7 mouse cellular contexts compared by ENCODE assay signal in the genomic region with DNA sequence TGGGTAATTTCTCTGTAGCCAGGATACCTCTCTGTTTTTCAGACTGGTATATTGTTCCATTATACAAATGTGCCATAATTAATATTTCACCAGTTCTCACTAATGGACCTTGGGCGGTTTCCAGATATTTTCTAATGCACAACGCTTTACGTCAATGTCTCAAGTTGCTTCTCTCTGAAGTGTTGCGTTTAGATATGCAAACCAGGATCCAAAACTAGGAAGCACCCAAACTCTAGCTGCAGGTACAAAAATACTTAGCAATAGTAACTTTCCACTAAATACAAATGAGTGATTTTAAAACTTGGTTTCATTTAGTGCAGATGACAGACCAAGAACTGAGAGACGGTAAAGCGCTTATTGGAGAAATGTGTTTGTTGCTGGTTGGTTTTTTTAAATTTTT. TPM values are rescaled to one million over a fixed set of nuclear protein-coding genes. Genes with fewer than 3 reads are reported as not detected.
DNase-seq lines count a peak whose midpoint lies in the region; ATAC-seq and TF ChIP-seq lines count a peak whose summit lies in the region.

No protein-coding gene starts in this region.

- H3K27me3 ChIP-seq in neural tube, embryonic 11.5 days (ENCODE audit: control insufficient read depth, insufficient read depth, low read length) = no peaks in the 10 kb centered on the region
- no peaks in the 10 kb centered on the region for H3K27me3 ChIP-seq in embryonic facial prominence, embryonic 15.5 days
- H3K27me3 ChIP-seq in limb, embryonic 14.5 days (ENCODE audit: control insufficient read depth, insufficient read depth, low read length) = no peaks in the 10 kb centered on the region

- H3K9me3 ChIP-seq in neural tube, embryonic 11.5 days (ENCODE audit: control insufficient read depth, low read length) = no peaks in the 10 kb centered on the region
- H3K9me3 ChIP-seq in embryonic facial prominence, embryonic 15.5 days (replicated peaks) = no peaks in the 10 kb centered on the region
- no peaks in the 10 kb centered on the region for H3K9me3 ChIP-seq in limb, embryonic 14.5 days (ENCODE audit: control insufficient read depth, low read length)

- ATAC-seq in neural tube, embryonic 11.5 days (ENCODE audit: insufficient read depth, low FRiP score, low TSS enrichment) = no peak
- ATAC-seq in embryonic facial prominence, embryonic 15.5 days (ENCODE audit: insufficient number of reproducible peaks, low FRiP score, low TSS enrichment, low read depth) = no peak
- no peak for ATAC-seq in limb, embryonic 14.5 days (ENCODE audit: low FRiP score, low read depth)
- no peak for ATAC-seq in megakaryocyte progenitor cell, adult 5-6 weeks (replicated peaks; ENCODE audit: poor library complexity)

- H3K4me3 ChIP-seq in neural tube, embryonic 11.5 days (ENCODE audit: low read depth, low read length) = peak overlapping the region; percentile 90
- H3K4me3 ChIP-seq in embryonic facial prominence, embryonic 15.5 days (replicated peaks) = peak overlapping the region; percentile 87
- H3K4me3 ChIP-seq in limb, embryonic 14.5 days (replicated peaks; ENCODE audit: low read length) = peak overlapping the region; percentile 90

- H3K27ac ChIP-seq in neural tube, embryonic 11.5 days (ENCODE audit: low read depth, low read length) = no peak overlapping the region
- 0 out of 2 replicates have a peak overlapping the region, but pooled peaks have one; percentile 92 for H3K27ac ChIP-seq in embryonic facial prominence, embryonic 15.5 days (replicated peaks)
- H3K27ac ChIP-seq in limb, embryonic 14.5 days (replicated peaks; ENCODE audit: low read depth, low read length) = 0 out of 2 replicates have a peak overlapping the region, but pooled peaks have one; percentile 86

- peak overlapping the region; percentile 46 for H3K4me2 ChIP-seq in neural tube, embryonic 11.5 days (ENCODE audit: low read depth)
- H3K4me2 ChIP-seq in embryonic facial prominence, embryonic 15.5 days (replicated peaks) = peak overlapping the region; percentile 52
- H3K4me2 ChIP-seq in limb, embryonic 14.5 days (replicated peaks; ENCODE audit: low read depth, low read length, severe bottlenecking) = peak overlapping the region; percentile 75

- intact Hi-C loops in left cerebral cortex, postnatal 36 days (cut with DNase I) = loop anchor here (5.0 kb wide), 2 partner anchors 38 to 73 kb away; partner anchors contain the start of gene Apod

- peaks cover 15% of the 10 kb centered on the region for H3K4me1 ChIP-seq in neural tube, embryonic 11.5 days (ENCODE audit: control insufficient read depth, insufficient read depth, low read length)
- H3K4me1 ChIP-seq in embryonic facial prominence, embryonic 15.5 days = peaks cover 42% of the 10 kb centered on the region
- H3K4me1 ChIP-seq in limb, embryonic 14.5 days (ENCODE audit: control insufficient read depth, insufficient read depth, low read length) = peaks cover 27% of the 10 kb centered on the region

- 10% methylated on average over 6 of the region's 6 CpGs for WGBS in neural tube, embryonic 11.5 days
- 1% methylated on average over 6 of the region's 6 CpGs for WGBS in embryonic facial prominence, embryonic 15.5 days
- 3% methylated on average over 6 of the region's 6 CpGs for WGBS in limb, embryonic 14.5 days

- H3K9ac ChIP-seq in neural tube, embryonic 11.5 days (ENCODE audit: low read length) = peak overlapping the region; percentile 97
- peak overlapping the region; percentile 97 for H3K9ac ChIP-seq in embryonic facial prominence, embryonic 15.5 days
- H3K9ac ChIP-seq in limb, embryonic 14.5 days (ENCODE audit: low read depth, low read length, severe bottlenecking) = peak overlapping the region; percentile 96

- H3K36me3 ChIP-seq in neural tube, embryonic 11.5 days (ENCODE audit: control insufficient read depth, insufficient read depth, low read length) = no peaks in the 10 kb centered on the region
- no peaks in the 10 kb centered on the region; the same call in 1 of the 2 replicates for H3K36me3 ChIP-seq in embryonic facial prominence, embryonic 15.5 days
- peaks cover 11% of the 10 kb centered on the region; the same call in 1 of the 2 replicates for H3K36me3 ChIP-seq in limb, embryonic 14.5 days (ENCODE audit: control insufficient read depth, insufficient read depth, low read length)

- DNase-seq in neural tube, embryonic 11.5 days (ENCODE audit: low spot score) = no peak
- no peak for DNase-seq in neural tube, embryonic 10.5 days (ENCODE audit: extremely low spot score, low spot score)
- no peak for DNase-seq in limb, embryonic 14.5 days (ENCODE audit: low spot score)
- DNase-seq in left cerebral cortex, postnatal 36 days (ENCODE audit: low spot score in 2 of 2) = no peak
- DNase-seq in thymus, postnatal 0 days (ENCODE audit: low spot score) = no peak

- no peak for TF ChIP-seq POLR2A in limb, embryonic 14.5 days (IDR thresholded peaks at IDR 0.05; ENCODE audit: borderline replicate concordance, extremely low read depth, insufficient read depth, insufficient read length)

RNA-seq across cellular contexts. Expression of gene Ppp1r2, which starts 1.0 kb away (rescaled TPM):
- 114 and 117 TPM in 2 replicates for polyA plus RNA-seq in neural tube, embryonic 11.5 days (2014; fragmentation: Nextera tagmentation; extraction: Ambion mirVana)
- 90.6 and 92.1 TPM in 2 replicates for polyA plus RNA-seq in embryonic facial prominence, embryonic 15.5 days (2015; fragmentation: Nextera tagmentation; extraction: Ambion mirVana)
- polyA plus RNA-seq in limb, embryonic 14.5 days (2012; rRNA removed) = 30.5 and 40.5 TPM in 2 replicates
- polyA plus RNA-seq in limb, embryonic 14.5 days (2014; fragmentation: Nextera tagmentation; extraction: Ambion mirVana) = 77.3 and 77.7 TPM in 2 replicates
- 100 to 1,000 TPM in 1 of 2 experiments, 10 to 100 TPM in 1; 84.3 to 122 TPM for total RNA-seq in left cerebral cortex, postnatal 36 days (2021)
- polyA plus RNA-seq in thymus, postnatal 0 days (2015; fragmentation: Nextera tagmentation; extraction: Ambion mirVana) = 83.2 and 86.9 TPM in 2 replicates
- total RNA-seq in megakaryocyte progenitor cell, adult 5-6 weeks (2015) = 54.5 and 70.3 TPM in 2 replicates
- total RNA-seq in megakaryocyte progenitor cell, adult 5-6 weeks (2017) = 49.6 and 51.7 TPM in 2 replicates

RNA-seq across cellular contexts. Expression of gene Apod, which starts 40.5 kb away (rescaled TPM):
- 14.3 and 15.8 TPM in 2 replicates for polyA plus RNA-seq in neural tube, embryonic 11.5 days (2014; fragmentation: Nextera tagmentation; extraction: Ambion mirVana)
- 89.9 and 96.7 TPM in 2 replicates for polyA plus RNA-seq in embryonic facial prominence, embryonic 15.5 days (2015; fragmentation: Nextera tagmentation; extraction: Ambion mirVana)
- polyA plus RNA-seq in limb, embryonic 14.5 days (2012; rRNA removed) = 29.4 and 40.8 TPM in 2 replicates
- 69.9 and 76.8 TPM in 2 replicates for polyA plus RNA-seq in limb, embryonic 14.5 days (2014; fragmentation: Nextera tagmentation; extraction: Ambion mirVana)
- 100 to 1,000 TPM; 143 to 155 TPM for total RNA-seq in left cerebral cortex, postnatal 36 days (2021)
- 6.6 and 8.3 TPM in 2 replicates for polyA plus RNA-seq in thymus, postnatal 0 days (2015; fragmentation: Nextera tagmentation; extraction: Ambion mirVana)
- not detected in 2 replicates for total RNA-seq in megakaryocyte progenitor cell, adult 5-6 weeks (2015)
- not detected in 2 replicates for total RNA-seq in megakaryocyte progenitor cell, adult 5-6 weeks (2017)
